Mouse (Mus musculus) adrenal gland (tissue): ENCODE results near the gene Ticam1.
"Not testable (repeated sequence)": the region's sequence is repeated elsewhere in the genome, so short reads cannot be mapped to it uniquely, and the experiment has no call there.

ENCODE experiments used
- intact Hi-C: fragments of 180-260 bp; cut with DNase I; formaldehyde crosslinking; loops from one replicate; pipeline ENCODE4 v1.15.1; 2025

The Ticam1 gene

DNA sequence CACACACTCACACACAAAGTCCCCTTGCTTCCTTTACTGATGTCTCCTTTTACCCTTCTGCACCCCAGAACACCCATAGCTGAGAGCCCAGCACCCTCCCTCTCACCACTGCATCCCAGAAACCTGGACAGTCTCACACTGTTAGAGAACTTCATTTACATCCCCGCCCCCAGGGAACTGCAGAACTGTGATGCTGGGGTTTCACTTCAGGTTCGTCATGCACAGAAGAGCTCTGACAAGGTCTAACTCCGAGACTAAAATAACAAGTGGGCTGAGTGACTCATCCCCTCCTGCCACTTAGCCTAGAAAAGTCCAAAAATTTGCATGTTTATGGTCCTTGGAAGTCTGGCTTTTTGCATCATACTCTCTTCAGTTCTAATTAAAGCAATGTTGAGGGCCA lies 10.3 kb downstream of the Ticam1 start:
- intact Hi-C loops = no loop called here

DNA sequence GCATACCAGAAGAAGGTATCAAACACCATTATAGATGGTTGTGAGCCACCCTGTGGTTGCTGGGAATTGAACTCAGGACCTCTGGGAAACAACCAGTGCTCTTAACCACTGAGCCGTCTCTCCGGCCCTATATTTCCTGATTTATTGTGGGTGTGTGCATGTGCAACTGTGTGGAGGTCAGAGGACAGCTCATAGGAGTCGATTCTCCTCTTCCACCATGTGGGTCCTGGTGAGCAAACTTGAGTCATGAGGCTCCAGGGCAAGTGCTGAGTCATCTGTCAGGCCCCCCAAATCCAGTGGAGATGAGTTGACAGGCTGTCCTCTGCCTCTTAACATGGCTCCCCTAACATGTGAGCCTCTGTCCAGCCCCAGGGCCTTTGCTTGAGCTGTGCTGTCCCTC lies 10.7 kb downstream of the Ticam1 start:
- intact Hi-C loops = no loop called here

DNA sequence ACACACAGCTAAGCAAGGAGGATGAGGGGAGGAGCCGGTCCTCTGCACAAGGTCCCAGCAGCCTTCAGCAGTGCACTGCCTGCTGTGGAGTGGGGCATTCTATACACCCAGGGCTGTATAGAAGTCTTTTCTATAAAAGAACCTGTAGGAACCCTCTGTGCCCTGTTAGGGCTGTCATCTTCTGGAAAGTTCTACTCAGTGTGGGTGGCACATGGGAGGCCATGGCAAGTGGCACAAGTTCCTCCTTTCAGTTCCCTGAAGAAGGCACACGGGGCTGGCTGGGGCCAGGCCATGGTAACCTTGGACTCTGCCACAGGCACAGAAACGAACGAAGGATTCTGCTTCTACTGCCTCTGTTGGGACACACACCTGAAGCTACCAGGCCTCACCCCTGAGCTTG lies 11.6 kb downstream of the Ticam1 start:
- intact Hi-C loops = no loop called here

DNA sequence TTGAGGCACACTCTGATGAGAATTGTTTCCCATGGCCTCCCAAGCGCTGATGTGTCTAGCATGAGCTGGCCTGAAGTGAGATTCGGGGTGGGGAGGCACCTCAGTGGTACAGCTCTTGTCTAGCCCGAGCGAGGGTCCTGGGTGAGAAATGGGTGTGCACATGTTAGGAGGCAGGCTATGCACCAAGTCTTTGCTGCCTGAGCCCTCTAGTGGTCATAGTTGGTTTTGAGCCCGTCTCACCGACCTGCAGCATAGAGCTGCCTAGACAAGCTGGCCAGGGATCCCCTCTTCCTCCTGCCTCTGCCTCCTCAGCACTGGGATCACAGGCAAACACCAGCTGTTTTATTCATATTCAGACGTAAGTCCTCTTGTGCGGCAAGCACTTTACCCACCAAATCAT lies 12.6 kb downstream of the Ticam1 start:
- intact Hi-C loops = no loop called here

DNA sequence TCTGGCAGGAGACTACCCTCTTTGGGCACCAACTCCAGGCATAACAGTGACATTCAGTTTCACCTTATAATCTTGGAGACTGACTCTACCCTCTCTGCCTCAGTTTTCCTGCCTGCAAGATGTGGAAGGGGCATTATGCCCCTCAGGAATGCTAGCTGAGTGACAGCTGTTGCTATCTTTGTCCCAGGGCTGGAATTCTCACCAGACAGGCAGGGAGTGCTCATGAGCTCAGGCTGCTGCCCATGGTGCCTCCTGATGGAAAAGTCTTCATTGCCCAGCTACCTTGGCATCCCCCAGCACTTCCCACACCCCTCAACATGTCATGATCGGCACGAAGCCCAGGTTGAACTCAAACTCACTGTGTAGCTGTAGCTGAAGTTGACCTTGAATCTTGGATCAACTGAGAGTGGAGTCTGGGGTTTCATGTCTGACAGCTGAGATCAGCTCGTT lies 13.9 kb downstream of the Ticam1 start:
- intact Hi-C loops = no loop called here

DNA sequence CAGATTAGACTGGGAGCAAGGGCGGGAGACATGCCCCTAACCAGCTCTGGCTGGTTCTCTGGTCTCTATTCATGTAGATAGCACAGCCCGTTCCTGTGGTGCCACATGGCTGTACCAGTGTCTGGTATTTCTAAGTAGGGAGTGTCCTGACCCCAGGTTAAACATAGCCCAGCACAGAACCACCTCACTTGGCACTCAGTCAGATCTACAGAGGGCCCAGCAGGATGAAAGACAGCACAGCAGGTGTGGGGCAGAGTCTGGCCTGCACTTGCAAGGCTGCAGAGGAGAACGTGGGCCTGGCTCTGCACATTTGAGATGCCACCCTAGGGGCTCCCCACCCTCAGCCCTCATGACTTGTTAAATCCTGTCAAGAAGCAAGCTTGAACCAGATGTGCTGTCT lies 15.4 kb downstream of the Ticam1 start:
- intact Hi-C loops = no loop called here

DNA sequence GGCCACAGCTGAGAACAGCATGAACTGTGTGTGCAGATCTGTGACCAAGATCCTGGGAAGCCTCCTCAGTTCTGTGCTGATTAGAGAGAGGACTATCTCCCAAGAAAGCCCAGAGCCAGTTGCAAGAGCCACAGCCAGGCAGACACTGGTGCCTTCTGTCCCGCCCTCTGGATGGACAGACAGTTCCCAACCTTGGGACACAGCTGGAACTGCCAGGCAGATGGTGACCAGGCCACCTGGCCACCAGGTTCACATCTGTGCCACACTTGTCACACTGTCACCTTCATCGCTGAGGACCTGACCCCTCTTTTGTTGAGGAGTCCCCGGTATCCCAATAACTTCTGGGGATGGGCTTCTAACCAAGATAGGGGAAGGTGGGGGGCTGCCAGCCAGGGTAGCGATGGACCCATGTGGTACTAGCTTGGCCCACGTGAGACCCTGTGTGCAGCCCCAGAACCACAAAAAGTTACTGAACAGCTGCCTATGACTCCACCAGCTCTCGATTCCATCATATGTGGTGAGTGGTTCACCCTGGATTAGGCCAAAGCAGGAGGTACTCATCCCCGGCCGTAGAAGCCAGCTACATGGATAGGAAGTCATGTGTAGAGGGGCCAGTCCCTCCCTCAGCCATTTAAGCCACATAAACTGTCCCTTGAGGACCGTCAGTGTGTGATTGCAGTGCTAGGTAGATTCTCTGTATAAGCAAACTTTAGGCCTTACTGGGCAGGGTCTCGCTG lies 17.1 kb downstream of the Ticam1 start:
- intact Hi-C loops = no loop called here

DNA sequence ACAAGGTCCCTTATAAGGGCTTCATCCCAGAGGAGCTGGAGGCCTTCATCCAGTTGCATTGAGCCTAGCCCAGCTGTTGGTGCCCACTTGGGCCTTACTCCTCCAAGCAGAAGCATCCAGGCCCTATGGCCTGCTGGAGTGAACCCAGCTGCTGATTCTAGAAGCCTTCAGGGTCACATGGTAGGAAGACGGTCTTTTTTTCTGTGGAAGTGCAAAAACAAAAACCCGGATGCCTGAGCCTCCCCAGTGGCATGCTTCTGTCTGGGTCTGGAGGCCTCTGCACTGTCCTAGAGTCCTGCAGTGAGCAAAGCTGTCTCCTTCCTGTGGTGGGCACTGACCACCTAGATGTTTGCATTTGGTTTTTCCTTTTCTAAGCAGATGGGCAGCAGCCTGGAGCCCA lies 17.8 kb downstream of the Ticam1 start:
- intact Hi-C loops = not testable (repeated sequence)

DNA sequence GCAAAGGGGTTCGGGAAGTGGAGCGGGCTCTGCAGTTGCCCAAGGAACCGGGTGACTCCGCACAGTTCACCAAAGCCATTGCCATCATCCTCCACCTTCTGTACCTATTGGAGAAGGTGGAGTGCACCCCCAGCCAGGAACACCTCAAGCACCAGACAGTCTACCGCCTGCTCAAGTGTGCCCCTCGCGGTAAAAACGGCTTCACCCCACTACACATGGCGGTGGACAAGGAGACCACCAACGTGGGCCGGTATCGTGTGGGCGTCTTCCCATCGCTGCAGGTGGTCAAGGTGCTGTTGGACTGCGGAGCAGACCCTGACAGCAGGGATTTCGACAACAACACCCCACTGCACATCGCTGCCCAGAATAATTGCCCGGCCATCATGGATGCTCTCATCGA lies 18.3 kb downstream of the Ticam1 start:
- intact Hi-C loops = not testable (repeated sequence)

DNA sequence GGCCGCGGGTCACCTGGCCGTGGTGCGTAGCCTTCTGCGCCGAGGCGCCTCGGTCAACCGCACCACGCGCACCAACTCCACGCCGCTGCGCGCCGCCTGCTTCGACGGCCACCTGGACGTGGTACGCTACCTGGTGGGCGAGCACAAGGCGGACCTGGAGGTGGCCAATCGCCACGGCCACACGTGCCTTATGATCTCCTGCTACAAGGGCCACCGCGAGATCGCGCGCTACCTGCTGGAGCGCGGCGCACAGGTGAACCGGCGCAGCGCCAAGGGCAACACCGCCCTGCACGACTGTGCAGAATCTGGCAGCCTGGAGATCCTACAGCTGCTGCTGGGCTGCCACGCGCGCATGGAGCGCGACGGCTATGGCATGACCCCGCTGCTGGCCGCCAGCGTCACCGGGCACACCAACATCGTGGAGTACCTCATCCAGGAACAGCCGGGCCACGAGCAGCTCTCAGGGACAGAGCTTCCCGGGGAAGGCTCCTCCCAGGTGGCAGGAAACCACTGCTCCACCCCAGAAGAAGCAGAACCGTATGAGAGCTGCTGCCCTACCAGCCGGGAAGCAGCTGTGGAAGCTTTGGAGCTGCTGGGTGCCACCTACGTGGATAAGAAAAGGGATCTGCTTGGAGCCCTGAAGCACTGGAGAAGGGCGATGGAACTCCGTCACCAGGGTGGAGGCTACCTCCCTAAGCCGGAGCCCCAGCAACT lies 19.2 kb downstream of the Ticam1 start:
- intact Hi-C loops = no loop called here

DNA sequence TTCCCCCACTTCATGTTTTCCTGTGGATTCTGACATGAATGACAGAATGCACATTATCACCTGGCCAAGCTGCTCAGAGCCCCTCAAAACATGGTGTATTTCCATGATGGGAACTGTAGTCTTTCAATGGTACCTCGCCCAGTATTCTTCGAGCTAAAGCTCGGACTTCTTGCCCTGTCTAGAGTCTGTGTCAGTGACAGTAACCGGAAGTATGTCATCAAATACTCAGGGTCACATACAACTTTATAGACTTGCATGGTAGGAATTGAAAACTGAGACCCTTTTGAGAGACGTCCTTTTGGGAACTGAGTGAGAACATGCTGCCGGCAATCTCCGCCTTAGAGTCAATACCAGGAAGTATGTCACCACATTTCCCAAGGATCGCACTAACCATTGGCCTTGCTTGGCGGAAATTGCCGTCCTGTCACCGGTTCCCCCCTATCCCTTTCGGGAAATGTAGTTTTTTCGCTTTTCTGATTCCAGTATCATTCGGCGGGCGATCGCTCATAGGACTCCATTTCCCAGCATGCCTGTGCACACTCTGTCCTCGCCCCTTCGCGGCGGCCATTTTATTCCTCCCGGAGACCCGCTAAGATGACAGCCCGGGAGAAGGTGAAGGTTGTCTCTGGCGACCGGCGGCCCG lies 20.2 kb downstream of the Ticam1 start, which contains the start of gene Fem1a:
Gene Fem1a, plus strand, starts transcription at position 572 of the 643 bp plus-strand sequence.
- intact Hi-C loops = no loop called here

DNA sequence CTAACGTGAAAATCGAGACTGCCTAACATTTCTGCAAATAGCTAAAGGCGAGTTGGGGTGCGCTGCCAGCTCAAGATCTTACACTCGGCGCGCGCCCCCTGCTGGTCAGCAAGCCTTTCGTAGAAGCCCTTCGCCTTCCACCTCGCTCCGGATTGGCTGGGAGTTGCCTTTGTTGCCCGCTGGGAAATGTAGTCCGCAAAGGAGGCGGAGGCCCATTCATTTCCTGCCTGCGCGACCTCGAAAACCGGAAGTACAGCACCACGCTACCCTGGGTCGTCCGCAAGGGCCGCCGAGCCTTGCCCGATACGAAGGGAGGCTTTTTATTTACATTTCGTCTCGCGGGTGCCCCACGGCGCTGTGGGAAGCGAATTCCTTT lies 20.7 kb downstream of the Ticam1 start:
- intact Hi-C loops = loop anchor here (1.0 kb wide), 1 partner anchor 123 kb away; no protein-coding TSS in a partner anchor

DNA sequence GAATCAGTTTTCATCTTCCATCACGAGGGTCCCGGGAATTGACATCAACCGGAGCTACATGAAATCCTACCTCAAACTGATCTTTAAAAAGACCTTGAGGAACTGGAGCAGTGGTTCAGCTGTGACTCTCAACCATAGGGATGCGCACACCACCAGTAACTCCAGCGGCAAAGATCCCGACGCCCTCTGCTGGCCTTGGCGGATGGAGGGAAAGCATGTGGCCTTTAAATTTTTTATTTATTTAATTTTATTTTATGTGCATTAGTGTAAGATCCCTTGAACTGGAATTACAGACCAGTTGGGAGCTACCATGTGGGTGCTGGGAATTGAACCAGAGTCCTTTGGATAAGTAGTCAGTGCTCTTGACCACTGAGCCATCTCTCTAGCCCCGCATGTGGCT lies 21.2 kb downstream of the Ticam1 start:
- intact Hi-C loops = loop anchor here (1.0 kb wide), 1 partner anchor 122 kb away; no protein-coding TSS in a partner anchor

DNA sequence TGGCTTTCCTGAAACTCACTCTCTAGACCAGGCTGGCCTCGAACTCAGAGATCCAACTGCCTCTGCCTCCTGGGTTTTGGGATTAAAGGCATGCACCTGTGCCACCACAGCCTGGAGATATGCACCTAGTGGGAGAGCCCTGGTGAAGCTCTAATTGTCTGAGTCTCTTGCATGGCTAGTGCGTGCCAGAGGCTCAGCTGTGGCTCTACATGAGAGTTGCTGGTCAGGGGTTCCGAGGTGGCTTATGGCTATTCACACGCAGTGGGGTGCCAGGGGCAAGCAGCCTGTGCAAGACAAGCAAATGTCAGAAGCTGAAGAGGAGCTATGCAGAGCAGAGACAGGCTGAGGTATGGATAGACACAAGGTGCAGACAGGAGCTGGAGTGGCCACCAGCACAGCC lies 21.9 kb downstream of the Ticam1 start:
- intact Hi-C loops = loop anchor here (1.0 to 5.0 kb wide), 2 partner anchors 57 to 121 kb away; no protein-coding TSS in a partner anchor

DNA sequence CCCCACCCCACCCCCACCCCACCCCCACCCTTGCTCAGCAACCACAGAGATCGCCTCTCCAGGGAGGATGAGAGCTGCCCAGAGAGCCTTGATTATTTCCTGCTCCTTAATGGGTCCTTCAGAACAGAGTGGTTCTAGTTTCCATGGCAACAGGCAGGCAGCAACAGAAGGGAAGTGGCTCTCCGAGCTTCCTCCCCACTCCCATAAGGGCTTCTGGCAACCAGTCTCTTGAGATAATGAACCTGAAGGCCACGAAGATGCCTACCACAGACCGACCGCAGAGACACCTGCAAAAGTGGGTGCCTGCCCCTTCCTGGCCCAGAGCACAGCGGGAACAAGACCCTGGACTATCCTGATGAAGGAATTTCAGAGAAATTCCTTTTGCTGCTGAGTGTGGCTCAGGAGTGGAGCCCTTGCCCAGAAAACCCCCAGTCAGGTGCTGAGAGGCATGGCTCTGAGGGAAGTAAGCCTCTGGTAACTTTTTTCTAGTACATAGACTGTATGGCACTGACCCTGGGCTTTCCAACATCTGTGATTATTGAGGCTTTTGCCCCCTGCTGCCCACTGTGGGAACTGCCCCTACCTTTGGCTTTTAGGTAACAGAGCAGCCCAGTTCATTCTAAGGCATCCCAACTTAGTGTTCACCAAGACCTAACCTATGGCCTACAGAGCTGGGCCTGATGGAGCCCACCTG lies 25.3 kb downstream of the Ticam1 start:
- intact Hi-C loops = loop anchor here (5.0 kb wide), 1 partner anchor 54 kb away; no protein-coding TSS in a partner anchor

DNA sequence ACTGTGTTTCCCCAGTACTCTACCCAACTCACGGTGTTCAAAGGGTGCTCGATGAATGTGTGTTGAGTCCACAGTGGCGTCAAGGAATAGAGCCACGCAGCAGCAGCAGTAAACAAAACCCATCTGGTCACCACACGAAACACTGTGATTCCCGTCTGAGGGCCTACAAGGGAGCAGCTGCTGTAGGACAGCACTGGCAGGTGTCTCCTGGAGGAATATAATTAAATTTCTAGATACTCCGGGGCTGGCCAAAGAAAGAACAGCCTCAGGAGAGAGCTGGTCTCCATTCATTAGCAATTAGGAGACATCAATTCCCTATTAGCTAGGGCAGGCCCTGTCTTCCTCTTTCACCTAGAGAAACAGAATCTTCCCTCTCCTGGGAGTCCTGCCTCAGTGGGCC lies 31.0 kb downstream of the Ticam1 start:
- intact Hi-C loops = no loop called here

DNA sequence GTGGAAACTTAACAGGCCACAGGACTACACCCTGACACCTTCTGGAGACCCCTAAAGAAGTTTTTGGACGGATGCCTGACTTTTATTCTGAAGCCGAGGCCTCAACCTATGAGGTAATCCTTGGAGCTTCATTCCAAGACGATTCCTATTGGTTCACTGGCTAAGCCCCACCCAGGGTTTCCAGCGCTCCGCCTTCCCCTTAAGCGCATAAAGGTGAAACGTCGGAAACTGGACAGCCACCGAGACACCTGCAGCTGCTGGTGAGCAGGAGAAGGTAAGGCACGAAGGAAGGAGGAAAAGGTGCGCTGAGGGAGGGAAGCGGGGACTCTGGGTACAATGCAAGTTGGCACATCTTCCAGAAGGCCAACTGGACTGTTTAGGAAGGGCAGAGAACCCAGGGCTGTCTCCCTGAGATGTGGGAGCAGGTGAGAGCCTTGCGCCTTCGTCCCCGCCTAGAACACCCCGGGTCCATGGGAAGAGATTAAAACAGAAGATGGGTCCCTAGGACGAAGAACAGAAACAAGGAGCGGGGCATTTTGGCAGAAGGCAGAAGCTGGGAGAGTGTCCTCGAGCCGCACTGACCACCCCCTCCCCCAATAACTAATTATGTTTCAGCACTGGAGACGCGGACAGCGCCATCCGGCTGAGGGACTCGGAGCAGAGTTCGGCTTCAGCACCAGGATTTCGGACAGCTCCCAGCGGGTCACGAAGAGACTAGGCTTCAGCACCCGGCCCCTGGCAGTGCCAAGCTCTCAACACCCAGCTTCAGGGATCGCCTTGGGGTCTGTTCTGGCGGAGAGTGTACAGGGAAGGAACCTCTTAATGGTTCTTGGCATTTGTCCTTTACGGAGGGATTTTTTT lies 34.8 kb downstream of the Ticam1 start:
- intact Hi-C loops = no loop called here

DNA sequence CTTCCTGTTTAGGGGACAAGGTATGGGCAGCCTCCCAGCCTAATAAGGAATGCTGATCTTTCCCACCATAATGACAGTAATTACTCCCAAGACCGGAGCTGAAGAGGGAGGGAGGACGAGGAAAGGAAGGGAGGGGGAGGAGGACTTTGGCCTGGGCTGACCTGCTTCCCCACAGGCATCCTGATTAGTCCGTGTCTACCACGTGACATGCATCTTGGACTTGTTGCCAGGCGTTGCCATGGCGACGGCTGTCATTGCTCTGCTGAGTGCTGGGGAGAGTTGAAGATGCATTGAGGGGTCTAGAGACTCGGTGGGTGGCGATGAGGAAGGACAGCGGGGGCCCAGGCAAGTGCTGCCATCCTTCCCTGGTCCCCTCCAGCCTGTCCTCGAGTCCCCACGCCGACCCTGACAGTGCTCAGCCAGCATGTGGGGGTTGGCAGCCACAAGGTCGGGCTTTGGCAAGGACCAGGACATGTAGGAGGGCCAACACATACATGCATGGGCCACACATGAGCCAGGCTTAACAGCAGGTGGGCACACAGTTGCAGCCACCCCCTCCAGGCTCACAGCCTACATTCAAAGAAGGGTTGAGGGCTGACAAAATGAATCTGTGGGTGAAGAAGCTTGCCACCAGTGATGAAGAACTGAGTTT lies 42.6 kb downstream of the Ticam1 start:
- intact Hi-C loops = no loop called here

DNA sequence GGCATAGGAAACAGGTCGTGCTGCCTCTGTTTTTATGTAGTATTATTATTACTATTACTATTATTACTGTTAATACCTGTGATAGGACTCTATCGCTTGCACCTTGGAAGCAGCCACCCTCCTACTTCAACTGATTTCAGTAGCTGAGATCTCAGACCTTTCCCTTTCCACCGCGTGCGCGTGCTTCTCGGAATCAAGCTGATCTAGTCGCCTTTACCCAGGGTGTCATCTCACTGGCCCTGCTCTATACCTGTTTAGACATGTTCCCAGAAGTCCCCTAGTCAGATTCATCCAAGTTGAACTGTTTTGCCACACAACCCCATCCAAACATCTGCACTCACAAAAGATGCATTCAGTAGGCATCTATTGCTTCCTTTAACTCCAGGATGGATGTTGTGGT lies 43.2 kb downstream of the Ticam1 start:
- intact Hi-C loops = no loop called here

DNA sequence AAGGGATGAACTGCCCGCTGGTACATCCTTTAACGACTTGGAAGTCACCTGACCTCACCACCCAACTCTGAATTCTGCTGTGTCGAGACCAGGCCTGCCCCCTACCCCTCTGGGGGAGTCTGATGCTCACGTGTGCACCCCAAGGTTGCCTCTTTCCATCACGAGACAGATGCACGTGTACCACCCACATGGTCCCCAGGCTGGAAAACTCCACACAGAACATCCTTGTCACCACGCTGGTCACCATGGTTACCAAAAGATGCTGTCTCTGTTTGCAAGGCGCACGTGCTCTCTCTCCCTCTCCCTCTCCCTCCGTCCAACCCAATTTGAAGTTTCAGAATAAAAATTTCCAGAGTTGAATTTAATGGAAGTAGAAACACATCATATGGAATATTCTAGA lies 46.6 kb downstream of the Ticam1 start:
- intact Hi-C loops = no loop called here
